Mouse (Mus musculus) liver, adult (tissue): ENCODE data around the gene Adgrg6.

ENCODE experiments used
- GATA4 ChIP-seq: IDR thresholded peaks from 2 replicates; pipeline ENCODE4 v1.6.1; 2014; ENCODE audit warnings: mild to moderate bottlenecking, low read length; ENCODE audit not compliant: insufficient replicate concordance

Gene Adgrg6

GRCm38 (mm10) chr10:14544941-14545717 is at the start of gene Adgrg6:
Adgrg6 (minus strand) TSS chr10:14545659.
- no peak for TF ChIP-seq GATA4

- TF ChIP-seq GATA4 = no peak
Observed at GRCm38 (mm10) chr10:14592215-14592614, 46.8 kb upstream of the Adgrg6 start.

GRCm38 (mm10) chr10:14590816-14591215 is 45.4 kb upstream of the Adgrg6 start:
- TF ChIP-seq GATA4 = no peak

- TF ChIP-seq GATA4 = no peak
Observed at GRCm38 (mm10) chr10:14589667-14590066, 44.2 kb upstream of the Adgrg6 start.

GRCm38 (mm10) chr10:14583496-14583895 is 38.0 kb upstream of the Adgrg6 start:
- TF ChIP-seq GATA4 = no peak

- no peak for TF ChIP-seq GATA4
Observed at GRCm38 (mm10) chr10:14574255-14574654, 28.8 kb upstream of the Adgrg6 start.

GRCm38 (mm10) chr10:14571143-14571542 is 25.7 kb upstream of the Adgrg6 start:
- no peak for TF ChIP-seq GATA4

GRCm38 (mm10) chr10:14570616-14571015 is 25.2 kb upstream of the Adgrg6 start:
- no peak for TF ChIP-seq GATA4

- TF ChIP-seq GATA4 = no peak
Observed at GRCm38 (mm10) chr10:14546111-14546551, 672 bp upstream of the Adgrg6 start.

- no peak for TF ChIP-seq GATA4
Observed at GRCm38 (mm10) chr10:14544608-14544940, 885 bp downstream of the Adgrg6 start.

GRCm38 (mm10) chr10:14543511-14544067 is 1.9 kb downstream of the Adgrg6 start:
- TF ChIP-seq GATA4 = no peak

- no peak for TF ChIP-seq GATA4
Observed at GRCm38 (mm10) chr10:14537102-14537501, 8.4 kb downstream of the Adgrg6 start.

GRCm38 (mm10) chr10:14531090-14531489 is 14.4 kb downstream of the Adgrg6 start:
- no peak for TF ChIP-seq GATA4

GRCm38 (mm10) chr10:14530670-14531069 is 14.8 kb downstream of the Adgrg6 start:
- TF ChIP-seq GATA4 = no peak

GRCm38 (mm10) chr10:14527765-14528164 is 17.7 kb downstream of the Adgrg6 start:
- TF ChIP-seq GATA4 = no peak

GRCm38 (mm10) chr10:14522729-14523128 is 22.7 kb downstream of the Adgrg6 start:
- TF ChIP-seq GATA4 = no peak
